Mouse (Mus musculus) neural tube, embryonic 14.5 days (tissue): ENCODE measurements around the gene Cacna1f. TPM values are rescaled to one million over a fixed set of nuclear protein-coding genes. Genes with fewer than 3 reads are reported as not detected.
A peak's percentile ranks its signal among the peaks of the same experiment; 100 is the strongest.

Source experiments
- ATAC-seq: fragments of 200-750 bp; cut with Nextera tagmentation; 2 replicates; pipeline ENCODE4 v1.8.0; 2017; ENCODE audit warnings: low read depth, mild to moderate bottlenecking, moderate TSS enrichment, moderate library complexity
- H3K27ac ChIP-seq: fragments of 300-500 bp; sonication (generic); 2 replicates; pipeline ENCODE4 v1.5.1; 2014; ENCODE audit warnings: low read depth, mild to moderate bottlenecking, control low read depth, low read length, moderate library complexity, mixed read lengths
- H3K27me3 ChIP-seq: fragments of 300-500 bp; sonication (generic); 2 replicates; pipeline ENCODE4 v1.6.1; 2014; ENCODE audit warnings: low read length; ENCODE audit not compliant: control insufficient read depth, insufficient read depth
- H3K36me3 ChIP-seq: fragments of 300-500 bp; sonication (generic); 2 replicates; pipeline ENCODE4 v1.6.1; 2014; ENCODE audit warnings: low read length, mixed read lengths; ENCODE audit not compliant: control insufficient read depth, insufficient read depth
- H3K4me1 ChIP-seq: fragments of 300-500 bp; sonication (generic); 2 replicates; pipeline ENCODE4 v1.6.1; 2014; ENCODE audit warnings: low read length; ENCODE audit not compliant: control insufficient read depth, insufficient read depth
- H3K4me2 ChIP-seq: fragments of 300-500 bp; sonication (generic); 2 replicates; pipeline ENCODE4 v1.6.1; 2014; ENCODE audit warnings: mild to moderate bottlenecking, low read depth, low read length, control low read depth
- H3K4me3 ChIP-seq: fragments of 300-500 bp; sonication (generic); 2 replicates; pipeline ENCODE4 v1.5.1; 2014; ENCODE audit warnings: low read depth, low read length, control low read depth, mixed read lengths
- H3K9ac ChIP-seq: fragments of 300-500 bp; sonication (generic); replicated peaks from 2 replicates; pipeline ENCODE4 v1.6.1; 2014; ENCODE audit warnings: low read depth, mild to moderate bottlenecking, control low read depth, low read length, mixed read lengths
- H3K9me3 ChIP-seq: fragments of 300-500 bp; sonication (generic); 2 replicates; pipeline ENCODE4 v1.6.1; 2016; ENCODE audit warnings: low read length; ENCODE audit not compliant: control insufficient read depth
- WGBS: fragments of 180-500 bp; shearing (Covaris S2); extraction: QIAGEN DNeasy Blood & Tissue Kit; methylation state at CpG from one replicate; pipeline ENCODE4 v1.1.7; 2014; 5-methylcytosine and 5-hydroxymethylcytosine counted together
- polyA plus RNA-seq: library from polyadenylated mRNA; unstranded; fragments of >200 nt; fragmentation: Nextera tagmentation; extraction: Ambion mirVana; gene quantifications from 2 replicates; pipeline ENCODE4 v1.2.1, GENCODE M21; 2014

Gene Cacna1f
- polyA plus RNA-seq, 1 experiment from 2014 or later = 0.12 TPM

DNA sequence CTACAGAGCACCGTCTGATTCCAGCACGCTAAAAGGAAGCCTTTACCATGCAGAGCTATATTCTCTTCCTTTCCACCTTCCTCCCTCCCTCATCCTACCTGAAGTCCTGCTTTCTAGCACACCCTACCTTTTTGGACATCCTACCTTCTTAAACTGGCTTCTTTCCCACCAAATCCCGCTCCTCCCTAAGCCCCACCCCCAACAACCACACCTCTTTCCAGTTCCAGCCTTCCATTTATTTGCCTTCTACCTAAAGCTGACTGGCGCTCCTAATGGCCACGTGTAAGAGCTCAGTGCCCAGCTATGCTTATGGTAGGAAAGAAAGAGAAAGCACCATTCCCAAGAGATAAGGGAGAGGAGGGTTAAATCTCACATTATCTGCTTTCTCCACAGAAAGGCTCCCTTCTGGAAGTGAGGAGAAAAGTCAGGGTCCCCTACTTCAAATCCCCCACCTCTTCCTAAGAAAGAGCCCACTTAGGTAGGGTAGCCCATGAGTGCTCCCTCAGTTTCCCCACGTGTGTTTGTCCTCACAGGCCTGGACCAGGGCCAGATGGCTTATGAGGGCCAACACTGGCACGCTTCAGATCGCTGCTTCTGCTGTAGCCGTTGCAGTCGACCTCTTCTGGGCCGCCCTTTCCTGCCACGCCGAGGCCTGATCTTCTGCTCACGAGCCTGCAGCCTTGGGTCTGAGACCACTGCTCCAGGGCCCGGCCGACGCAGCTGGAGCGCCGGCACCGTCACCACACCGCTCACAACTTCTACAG is 59.0 kb downstream of the Cacna1f start:
- Histone ChIP-seq H3K4me1 (no peaks in the 10 kb centered on the region), H3K4me2 (no peak overlapping the region), H3K27ac (no peak overlapping the region), H3K27me3 (no peaks in the 10 kb centered on the region), H3K9ac (no peak overlapping the region), H3K9me3 (no peaks in the 10 kb centered on the region), H3K4me3 (no peak overlapping the region), H3K36me3 (no peaks in the 10 kb centered on the region)
- ATAC-seq = no peak
- 78% methylated on average over 21 of the region's 21 CpGs for WGBS

DNA sequence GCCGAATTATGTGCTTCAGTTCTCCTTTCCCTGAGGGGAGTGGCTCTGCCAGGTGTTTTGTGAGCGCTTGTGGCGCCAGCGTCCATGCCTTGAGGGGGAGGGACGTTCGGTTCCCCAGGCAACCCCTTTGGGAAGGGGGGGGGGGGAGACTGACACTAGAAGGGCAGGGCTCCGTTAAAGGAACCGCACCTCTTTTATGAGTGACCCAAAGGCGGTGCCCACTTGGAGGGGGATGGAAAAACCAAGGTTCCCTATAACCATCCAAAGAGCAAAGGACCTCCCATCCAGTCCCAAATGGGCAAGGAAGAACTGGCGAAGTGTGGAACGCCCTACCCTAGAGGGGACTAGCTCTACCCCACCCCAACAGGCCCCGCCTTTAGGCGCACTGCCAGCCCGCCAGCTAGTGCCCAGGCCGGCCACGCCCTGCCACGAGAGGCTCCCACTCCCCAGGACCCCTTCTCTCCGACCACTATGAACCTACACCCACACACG is 63.6 kb downstream of the Cacna1f start:
- Histone ChIP-seq H3K27ac (no peak overlapping the region), H3K4me2 (peak overlapping the region; percentile 40), H3K36me3 (no peaks in the 10 kb centered on the region), H3K9me3 (no peaks in the 10 kb centered on the region), H3K4me1 (no peaks in the 10 kb centered on the region), H3K27me3 (no peaks in the 10 kb centered on the region), H3K4me3 (peak overlapping the region; percentile 25; the same call in 1 of the 2 replicates), H3K9ac (no peak overlapping the region)
- ATAC-seq = peak; percentile 35
- WGBS = 20% methylated on average over 17 of the region's 19 CpGs

DNA sequence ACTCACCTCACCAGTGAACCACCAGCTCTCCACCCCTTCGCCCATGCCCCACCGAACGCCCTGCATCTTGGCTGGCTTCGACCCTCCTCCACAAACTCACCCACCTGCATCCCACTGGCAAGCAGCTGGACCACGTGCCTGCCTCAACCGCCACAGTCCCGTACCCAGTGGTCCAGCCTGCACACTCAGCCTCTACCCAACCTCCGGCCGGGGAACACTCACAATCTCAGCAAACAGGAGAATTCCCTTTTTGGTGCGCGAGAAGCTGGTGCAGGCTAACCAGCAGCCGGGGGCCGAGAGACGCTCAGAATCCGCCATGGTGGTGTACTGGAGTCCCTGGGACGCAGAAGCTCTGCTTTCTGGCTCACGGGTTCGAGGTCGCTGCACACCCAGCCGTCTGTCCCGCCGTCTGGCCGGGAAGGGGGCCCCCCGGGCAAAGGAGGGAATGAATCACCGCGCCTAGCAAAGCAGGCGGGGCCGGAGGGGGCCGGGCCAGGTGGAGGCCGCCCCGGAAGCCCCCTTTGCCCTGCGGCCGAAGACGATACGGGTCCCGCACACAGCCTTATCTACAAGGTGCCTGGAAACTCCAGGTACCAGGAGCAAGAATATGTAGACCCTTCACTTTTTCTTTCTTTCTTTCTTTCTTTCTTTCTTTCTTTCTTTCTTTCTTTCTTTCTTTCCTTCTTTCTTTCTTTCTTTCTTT is 64.2 kb downstream of the Cacna1f start, which contains the start of gene Plp2:
TSS of gene Plp2 (minus strand) at position 470 of the 703 bp plus-strand sequence.
- Histone ChIP-seq H3K27ac (no peak within 1 kb of the TSS), H3K4me3 (peak within 1 kb of the TSS; percentile 25), H3K4me2 (peak within 1 kb of the TSS; percentile 40), H3K9me3 (no peaks in the 10 kb centered on the region), H3K9ac (no peak within 1 kb of the TSS), H3K27me3 (no peaks in the 10 kb centered on the region), H3K4me1 (no peaks in the 10 kb centered on the region), H3K36me3 (no peaks in the 10 kb centered on the region)
- ATAC-seq = no peak; the same call in 1 of the 2 replicates
- 21% methylated on average over 34 of the region's 36 CpGs for WGBS

DNA sequence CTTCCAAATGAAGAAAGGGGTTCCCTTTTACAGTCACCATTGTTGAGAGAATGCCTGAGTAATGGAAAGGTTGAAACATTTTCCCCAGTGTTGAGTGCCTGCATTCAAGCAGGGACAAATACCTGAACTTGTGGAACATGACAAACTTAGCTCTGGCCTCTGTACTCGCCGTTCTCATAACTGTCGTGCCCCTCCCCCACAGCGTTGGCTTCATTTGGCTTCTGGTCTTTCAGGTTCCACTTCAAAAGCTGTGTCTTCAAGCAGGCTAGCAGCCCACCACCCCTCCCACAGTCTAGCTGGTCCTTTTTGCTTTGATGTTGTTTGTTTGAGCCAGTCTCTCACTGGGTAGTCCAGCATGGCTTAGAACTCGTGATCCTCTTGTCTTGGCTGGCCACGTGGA is 65.9 kb downstream of the Cacna1f start:
- 52% methylated on average over 6 of the region's 6 CpGs for WGBS

DNA sequence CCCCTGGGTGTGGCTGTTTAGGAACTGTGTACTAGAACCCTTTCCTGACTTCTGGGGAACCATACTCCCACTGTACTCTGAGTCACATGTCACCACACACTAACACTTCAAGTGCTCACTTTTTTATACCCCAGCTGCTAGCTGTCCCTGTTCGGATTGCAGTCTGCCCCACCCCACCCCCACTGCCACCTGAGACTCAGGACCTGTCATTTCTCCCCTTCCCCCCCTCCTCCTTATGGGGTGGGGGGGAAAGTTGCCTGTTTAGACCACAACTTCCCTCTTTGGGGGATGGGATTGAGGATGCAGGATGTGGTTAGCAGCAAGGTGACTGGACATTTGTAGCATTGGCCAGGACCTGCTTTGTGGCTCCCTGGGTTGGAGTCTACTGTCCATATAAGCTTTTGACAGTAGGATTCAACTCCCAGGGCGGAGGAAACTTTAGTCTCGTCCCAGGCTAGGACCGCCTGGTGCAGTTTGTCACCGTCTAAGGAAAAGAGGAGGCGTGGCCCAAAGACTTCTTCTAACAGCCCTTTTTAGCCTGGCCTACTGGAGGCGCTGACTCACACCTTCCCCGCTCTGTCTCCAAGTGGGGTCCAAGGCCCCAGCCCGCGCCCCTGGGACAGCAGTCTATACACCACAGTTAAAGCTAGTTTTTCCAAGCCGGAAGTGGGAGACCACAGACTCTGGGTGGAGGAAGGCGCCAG is 66.8 kb downstream of the Cacna1f start:
- H3K9ac ChIP-seq = no peak overlapping the region
- no peaks in the 10 kb centered on the region for H3K36me3 ChIP-seq
- H3K4me2 ChIP-seq = no peak overlapping the region
- no peak overlapping the region for H3K27ac ChIP-seq
- H3K9me3 ChIP-seq = no peaks in the 10 kb centered on the region
- no peaks in the 10 kb centered on the region for H3K27me3 ChIP-seq
- H3K4me1 ChIP-seq = no peaks in the 10 kb centered on the region
- WGBS = 32% methylated on average over 12 of the region's 12 CpGs
- ATAC-seq = no peak
- H3K4me3 ChIP-seq = no peak overlapping the region

More for the DNA sequence above, 65.9 kb downstream of the Cacna1f start:
- no peaks in the 10 kb centered on the region for H3K9me3 ChIP-seq
- no peaks in the 10 kb centered on the region for H3K36me3 ChIP-seq
- H3K27me3 ChIP-seq = no peaks in the 10 kb centered on the region
- H3K4me3 ChIP-seq = no peak overlapping the region
- ATAC-seq = no peak
- no peak overlapping the region for H3K9ac ChIP-seq
- H3K4me1 ChIP-seq = no peaks in the 10 kb centered on the region
- H3K4me2 ChIP-seq = no peak overlapping the region
- H3K27ac ChIP-seq = no peak overlapping the region

DNA sequence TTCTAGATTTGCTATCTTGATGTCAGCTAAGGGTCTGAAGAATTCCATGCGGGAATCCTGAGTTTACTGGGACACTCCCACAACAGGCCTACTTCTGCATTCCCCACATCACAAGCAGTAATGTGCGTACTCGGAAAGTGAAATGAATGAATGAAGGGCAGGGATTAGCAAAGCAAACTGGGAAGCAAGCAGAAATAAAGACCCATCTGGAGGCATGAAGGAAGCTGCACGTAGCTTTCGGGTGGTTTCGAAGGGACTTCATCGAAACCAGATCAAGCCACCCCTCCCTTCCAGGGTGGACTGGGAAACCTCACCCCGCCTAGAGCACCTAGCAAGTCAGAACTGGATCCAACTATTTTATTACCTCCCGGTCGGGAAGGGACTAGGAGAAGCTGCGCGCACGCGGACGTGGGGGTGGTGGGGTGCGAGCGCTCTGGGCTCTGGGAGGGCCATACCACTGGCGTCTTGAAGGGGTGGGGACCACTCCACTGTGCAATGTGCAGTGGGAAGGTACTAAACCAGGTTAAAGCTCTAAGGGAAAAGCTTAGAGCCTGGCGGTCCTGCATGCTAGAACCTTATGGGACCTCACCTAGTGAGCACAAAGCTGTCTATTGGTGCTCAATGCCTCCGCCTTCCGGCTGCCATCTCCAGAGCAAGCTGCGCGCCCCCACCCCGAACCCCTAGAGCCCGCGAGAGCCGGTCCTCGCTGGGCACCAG is 67.6 kb downstream of the Cacna1f start:
- H3K9me3 ChIP-seq = no peaks in the 10 kb centered on the region
- no peak overlapping the region for H3K27ac ChIP-seq
- H3K4me2 ChIP-seq = peak overlapping the region; percentile 27; the same call in 1 of the 2 replicates
- ATAC-seq = peak; percentile 52; the same call in 1 of the 2 replicates
- peak overlapping the region; percentile 4; the same call in 1 of the 2 replicates for H3K4me3 ChIP-seq
- H3K27me3 ChIP-seq = no peaks in the 10 kb centered on the region
- 40% methylated on average over 28 of the region's 28 CpGs for WGBS
- no peaks in the 10 kb centered on the region for H3K4me1 ChIP-seq
- H3K9ac ChIP-seq = no peak overlapping the region
- H3K36me3 ChIP-seq = no peaks in the 10 kb centered on the region

DNA sequence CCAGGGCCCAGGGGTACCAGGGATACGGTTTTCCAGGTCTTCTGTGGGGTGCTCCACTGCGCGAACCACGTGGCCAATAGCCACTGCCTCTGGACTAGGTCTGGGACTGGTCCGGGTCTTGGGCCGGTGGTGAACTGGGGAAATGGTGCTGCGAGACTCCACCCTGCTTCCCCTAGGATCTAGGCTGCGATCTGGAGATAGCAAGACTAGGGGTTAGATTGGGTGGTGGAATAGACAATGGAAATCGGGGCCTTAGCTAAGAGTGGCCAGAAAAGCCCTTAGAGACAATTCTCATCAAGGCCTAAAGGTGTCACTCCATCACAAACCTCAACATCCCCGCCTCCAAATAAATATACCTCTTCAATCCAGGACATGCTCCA is 68.1 kb downstream of the Cacna1f start:
- peak overlapping the region; percentile 4; the same call in 1 of the 2 replicates for H3K4me3 ChIP-seq
- ATAC-seq = no peak
- no peaks in the 10 kb centered on the region for H3K36me3 ChIP-seq
- no peaks in the 10 kb centered on the region for H3K4me1 ChIP-seq
- 36% methylated on average over 10 of the region's 10 CpGs for WGBS
- no peaks in the 10 kb centered on the region for H3K9me3 ChIP-seq
- peak overlapping the region; percentile 27; the same call in 1 of the 2 replicates for H3K4me2 ChIP-seq
- no peak overlapping the region for H3K9ac ChIP-seq
- no peaks in the 10 kb centered on the region for H3K27me3 ChIP-seq
- H3K27ac ChIP-seq = no peak overlapping the region

DNA sequence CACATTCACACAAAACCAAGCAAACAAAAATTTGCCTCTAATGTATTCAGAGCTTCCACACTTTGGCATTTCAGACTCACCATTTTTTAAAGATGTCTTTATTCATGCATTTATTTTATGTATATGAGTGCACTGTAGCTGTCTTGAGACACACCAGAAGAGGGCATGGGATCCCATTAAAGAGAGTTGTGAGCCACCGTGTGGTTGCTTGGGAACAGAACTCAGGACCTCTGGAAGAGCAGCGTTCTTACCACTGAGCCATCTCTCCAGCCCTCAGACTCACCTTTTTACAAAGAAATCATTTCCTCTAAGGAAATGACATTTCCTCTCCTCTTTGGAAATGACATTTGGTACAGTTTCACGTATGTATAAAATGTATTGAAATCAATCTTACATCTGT is 72.1 kb downstream of the Cacna1f start:
- no peaks in the 10 kb centered on the region for H3K36me3 ChIP-seq
- WGBS = 47% methylated on average over 3 of the region's 3 CpGs
- H3K4me1 ChIP-seq = no peaks in the 10 kb centered on the region
- H3K9ac ChIP-seq = no peak overlapping the region
- no peaks in the 10 kb centered on the region for H3K27me3 ChIP-seq
- no peak overlapping the region for H3K4me2 ChIP-seq
- no peak for ATAC-seq
- H3K27ac ChIP-seq = no peak overlapping the region
- no peaks in the 10 kb centered on the region for H3K9me3 ChIP-seq
- no peak overlapping the region for H3K4me3 ChIP-seq
